In genomic region chr8:117148520-117148919, GRCm38 (mm10) we compare ENCODE assay signal across 14 mouse cellular contexts. TPM values are rescaled to one million over a fixed set of nuclear protein-coding genes. Genes with fewer than 3 reads are reported as not detected.
DNase-seq lines count a peak whose midpoint lies in the region; ATAC-seq and TF ChIP-seq lines count a peak whose summit lies in the region.
"Had no signal": no experiment of that assay in that cellular context is flagged by ENCODE, and none has a peak within 500 bp of the region (broad histone marks: within the 10 kb centered on the region; RNA-seq: fewer than 3 reads in every experiment).

No protein-coding gene starts in this region.

- TF ChIP-seq RAD21 in CH12.LX (IDR thresholded peaks at IDR 0.05; ENCODE audit: low read depth, low read length) = peak; percentile 6

- no peak for TF ChIP-seq POLR2A in CH12.LX (IDR thresholded peaks at IDR 0.05; ENCODE audit: low read depth, low read length)

- H3K27ac ChIP-seq in liver, embryonic 14.5 days = no peak overlapping the region
- H3K27ac ChIP-seq in liver, embryonic 12.5 days = no peak overlapping the region
- no peak overlapping the region for H3K27ac ChIP-seq in CH12.LX (ENCODE audit: insufficient read depth, low read depth)
- H3K27ac ChIP-seq: lung, embryonic 15.5 days had no signal

- WGBS in liver, embryonic 14.5 days (ENCODE audit: insufficient replicate concordance) = 78% methylated on average over 6 of the region's 6 CpGs
- WGBS in liver, embryonic 12.5 days (ENCODE audit: insufficient replicate concordance) = 86% methylated on average over 6 of the region's 6 CpGs

- no peaks in the 10 kb centered on the region for H3K27me3 ChIP-seq in liver, embryonic 14.5 days (ENCODE audit: control insufficient read depth, insufficient read depth, low read length)
- H3K27me3 ChIP-seq in liver, embryonic 12.5 days (replicated peaks) = 0 out of 2 replicates have a peak, but pooled peaks cover 7% of the 10 kb centered on the region
- peaks cover 17% of the 10 kb centered on the region for H3K27me3 ChIP-seq in CH12.LX (replicated peaks)
- H3K27me3 ChIP-seq: lung, embryonic 15.5 days had no signal

- no peak for ATAC-seq in liver, embryonic 14.5 days (ENCODE audit: insufficient read depth)
- ATAC-seq in liver, embryonic 12.5 days = no peak
- ATAC-seq: inflammation-experienced regulatory T-cells, adult 6 months had no signal

- H3K9me3 ChIP-seq in liver, embryonic 14.5 days (ENCODE audit: control insufficient read depth, low read length) = no peaks in the 10 kb centered on the region
- H3K9me3 ChIP-seq in liver, embryonic 12.5 days (replicated peaks) = peaks cover 4% of the 10 kb centered on the region; the same call in 1 of the 2 replicates
- peaks cover 2% of the 10 kb centered on the region for H3K9me3 ChIP-seq in CH12.LX (replicated peaks; ENCODE audit: low read length)
- H3K9me3 ChIP-seq: lung, embryonic 15.5 days had no signal

- in situ Hi-C loops in CH12.LX (cut with MboI; ENCODE audit: low pct_ligation_motif_present, low pct_unique_long_range_greater_than_20kb, low sequenced_read_pairs) = no loop called here

- dilution Hi-C loops in CH12.LX (cut with MboI; ENCODE audit: extremely low pct_ligation_motif_present, extremely low pct_unique_long_range_greater_than_20kb, low sequenced_read_pairs) = no loop called here

- H3K79me2 ChIP-seq in CH12.LX (replicated peaks; ENCODE audit: control insufficient read depth, extremely low read depth, insufficient read depth, poor library complexity, severe bottlenecking) = no peaks in the 10 kb centered on the region

- peak; percentile 77 for TF ChIP-seq CTCF in liver, embryonic 14.5 days (IDR thresholded peaks at IDR 0.05; ENCODE audit: low read depth)
- peak; percentile 46 to 58 for TF ChIP-seq CTCF in CH12.LX (conservative IDR thresholded peaks at IDR 0.05 in 1 of 2, IDR thresholded peaks at IDR 0.05 in 1 of 2; ENCODE audit: low read depth in 2 of 2, low read length in 2 of 2)

- no peak for TF ChIP-seq EP300 in liver, embryonic 14.5 days (IDR thresholded peaks at IDR 0.05; ENCODE audit: low read depth)
- TF ChIP-seq EP300 in CH12.LX (IDR thresholded peaks at IDR 0.05; ENCODE audit: low read length) = no peak

- no peak for DNase-seq in liver, embryonic 14.5 days (ENCODE audit: low read depth in 3 of 3, low spot score in 3 of 3)
- peak; percentile 52 to 58 for DNase-seq in B cell, adult 2 months
- DNase-seq in CH12.LX (ENCODE audit: extremely low read depth) = no peak
- DNase-seq in induced T-regulatory cell, adult 2 months (ENCODE audit: low read depth) = peak; percentile 53
- DNase-seq in urinary bladder, postnatal 10 days (ENCODE audit: low spot score) = no peak
- DNase-seq in kidney, adult 9 months = no peak
- DNase-seq: gastrocnemius, postnatal 14 days; right cerebral cortex, postnatal 4 days had no signal

- H3K4me1 ChIP-seq in liver, embryonic 14.5 days (replicated peaks; ENCODE audit: control insufficient read depth in 2 of 2, insufficient read depth in 2 of 2, low read length in 1 of 2) = no peaks in the 10 kb centered on the region
- H3K4me1 ChIP-seq in liver, embryonic 12.5 days = no peaks in the 10 kb centered on the region
- H3K4me1 ChIP-seq in CH12.LX (ENCODE audit: control insufficient read depth in 1 of 2, insufficient read depth in 2 of 2) = peaks cover 2 to 6% of the 10 kb centered on the region in 2 experiments; a peak in 2 of 4 replicates
- H3K4me1 ChIP-seq: lung, embryonic 15.5 days had no signal

- no peak overlapping the region for H3K4me2 ChIP-seq in liver, embryonic 14.5 days (ENCODE audit: low read depth)
- H3K4me2 ChIP-seq in liver, embryonic 12.5 days = no peak overlapping the region
- no peak overlapping the region for H3K4me2 ChIP-seq in CH12.LX (ENCODE audit: insufficient read depth, low read depth, poor library complexity, severe bottlenecking)
- H3K4me2 ChIP-seq: lung, embryonic 15.5 days had no signal

- H3K36me3 ChIP-seq in liver, embryonic 14.5 days (replicated peaks; ENCODE audit: control insufficient read depth, insufficient read depth, low read depth) = no peaks in the 10 kb centered on the region
- H3K36me3 ChIP-seq in liver, embryonic 12.5 days = no peaks in the 10 kb centered on the region
- H3K36me3 ChIP-seq in CH12.LX (replicated peaks in 1 of 2; ENCODE audit: control insufficient read depth in 1 of 2, insufficient read depth in 1 of 2, low read length in 1 of 2) = no peaks in the 10 kb centered on the region
- H3K36me3 ChIP-seq: lung, embryonic 15.5 days had no signal

- no peak overlapping the region for H3K9ac ChIP-seq in liver, embryonic 14.5 days (replicated peaks)
- H3K9ac ChIP-seq in liver, embryonic 12.5 days = no peak overlapping the region
- no peak overlapping the region for H3K9ac ChIP-seq in CH12.LX (ENCODE audit: insufficient read depth, low read depth)
- H3K9ac ChIP-seq: lung, embryonic 15.5 days had no signal

- no peak overlapping the region for H3K4me3 ChIP-seq in liver, embryonic 14.5 days (ENCODE audit: insufficient read depth in 1 of 2, low read depth in 2 of 2, low read length in 2 of 2)
- H3K4me3 ChIP-seq in liver, embryonic 12.5 days = no peak overlapping the region
- no peak overlapping the region for H3K4me3 ChIP-seq in CH12.LX (replicated peaks in 1 of 3; ENCODE audit: low read depth in 2 of 3, low read length in 2 of 3, poor library complexity in 1 of 3)
- H3K4me3 ChIP-seq: lung, embryonic 15.5 days had no signal

TF ChIP-seq in CH12.LX, 34 proteins besides CTCF, POLR2A, EP300 and RAD21:
- TF ChIP-seq JUN (IDR thresholded peaks at IDR 0.05; ENCODE audit: insufficient read depth, low read depth, low read length) (no peak), SMC3 (IDR thresholded peaks at IDR 0.05; ENCODE audit: low read depth, low read length) (no peak), MAFK (IDR thresholded peaks at IDR 0.05; ENCODE audit: insufficient replicate concordance, low read length) (no peak), MYC (IDR thresholded peaks at IDR 0.05; ENCODE audit: low read depth, low read length) (no peak), BHLHE40 (IDR thresholded peaks at IDR 0.05; ENCODE audit: low read depth, low read length) (no peak), MAZ (IDR thresholded peaks at IDR 0.05; ENCODE audit: low read depth, low read length) (no peak)
TF ChIP-seq in CH12.LX: peak in this region for 0.

RNA-seq across cellular contexts. Expression of gene Gan, which starts 9.4 kb away (rescaled TPM):
- 1.4 and 1.6 TPM in 2 replicates for polyA plus RNA-seq in liver, embryonic 14.5 days (2012; rRNA removed)
- 0.62 and 0.77 TPM in 2 replicates for polyA plus RNA-seq in liver, embryonic 14.5 days (2014; fragmentation: Nextera tagmentation; extraction: Ambion mirVana)
- 1.9 and 2.1 TPM in 2 replicates for polyA plus RNA-seq in liver, embryonic 12.5 days (2016; fragmentation: Nextera tagmentation; extraction: Ambion mirVana)
- 2.9 and 3.2 TPM in 2 replicates for total RNA-seq in CH12.LX (2012; rRNA removed)
- 1.5 and 1.7 TPM in 2 replicates for total RNA-seq in CH12.LX (2014; rRNA removed)
- polyA plus RNA-seq in CH12.LX (2012; ENCODE audit: insufficient read length, low read depth) = 2.5 and 2.8 TPM in 2 replicates

RNA-seq across cellular contexts. Expression of gene Bco1, which starts 52.9 kb away (rescaled TPM):
- 4.3 and 5.2 TPM in 2 replicates for polyA plus RNA-seq in liver, embryonic 14.5 days (2012; rRNA removed)
- 3.2 and 4.3 TPM in 2 replicates for polyA plus RNA-seq in liver, embryonic 14.5 days (2014; fragmentation: Nextera tagmentation; extraction: Ambion mirVana)
- 10.3 and 10.8 TPM in 2 replicates for polyA plus RNA-seq in liver, embryonic 12.5 days (2016; fragmentation: Nextera tagmentation; extraction: Ambion mirVana)
- total RNA-seq in CH12.LX (2012; rRNA removed) = not detected in 2 replicates
- not detected in 2 replicates for total RNA-seq in CH12.LX (2014; rRNA removed)
- polyA plus RNA-seq in CH12.LX (2012; ENCODE audit: insufficient read length, low read depth) = not detected in 2 replicates
- total RNA-seq: left cerebral cortex, postnatal 25 days had no signal
- polyA plus RNA-seq: cortical plate, adult 2 months; heart, embryonic 16.5 days; inflammation-experienced regulatory T-cells, adult 6 months had no signal

Comparison
In these comparisons a context has a peak if more than half of its experiments do, and no peak if none do; other contexts are left out.
1. DNase-seq: peak in B cell, adult 2 months (2 of 2) and induced T-regulatory cell, adult 2 months (single experiment); none in liver, embryonic 14.5 days (0 of 3), CH12.LX (single experiment), urinary bladder, postnatal 10 days (single experiment) and kidney, adult 9 months (single experiment).